Mouse (Mus musculus): Measurements from ENCODE around the gene Rnf185. TPM values are rescaled to one million over a fixed set of nuclear protein-coding genes. Genes with fewer than 3 reads are reported as not detected.

The Rnf185 gene
- polyA plus RNA-seq, 1 experiment from 2014 or later: 47.0 TPM

DNA sequence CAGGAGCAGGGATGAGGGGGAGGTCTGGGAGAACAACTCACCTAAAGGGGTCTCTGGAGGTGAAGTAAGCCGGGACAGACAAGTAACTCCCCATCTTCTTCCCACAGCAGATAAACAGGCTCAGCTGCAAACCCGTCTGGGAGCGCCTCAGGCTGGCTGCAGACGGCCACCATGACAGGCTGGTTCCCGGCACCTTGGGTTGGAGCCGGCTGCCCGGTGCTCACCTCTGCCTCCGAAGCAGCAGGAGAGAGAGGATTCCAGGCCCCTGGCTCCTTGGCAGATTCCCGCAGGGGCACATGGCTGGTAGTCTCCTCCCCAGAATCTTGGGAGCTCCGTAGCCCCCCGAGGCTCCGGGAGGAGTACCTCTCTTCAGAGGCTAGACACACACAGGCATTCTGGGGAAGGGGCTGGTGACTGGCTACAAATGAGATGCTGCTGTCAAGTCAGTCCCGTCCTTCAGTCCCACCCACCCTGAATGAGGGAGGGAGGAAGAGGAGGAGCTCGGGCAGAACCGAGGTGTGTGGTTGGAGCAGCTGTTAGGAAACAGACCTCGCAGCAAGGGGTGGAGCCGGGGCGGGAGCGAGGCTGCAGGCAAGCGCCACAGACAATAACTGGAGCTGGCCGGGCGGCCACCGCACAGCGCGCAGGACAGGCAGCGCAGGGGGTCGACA, 81.1 kb downstream of the Rnf185 start:
- WGBS: 2% methylated on average over 27 of the region's 27 CpGs
- Histone ChIP-seq H3K27me3 (ENCODE audit: insufficient read depth, low read length) (no peaks in the 10 kb centered on the region), H3K36me3 (ENCODE audit: insufficient read depth, low read length) (no peaks in the 10 kb centered on the region), H3K27ac (ENCODE audit: low read length) (peak overlapping the region; percentile 65), H3K4me3 (ENCODE audit: low read length) (peak overlapping the region; percentile 60), H3K4me2 (replicated peaks; ENCODE audit: low read depth, low read length) (peak overlapping the region; percentile 89), H3K9me3 (ENCODE audit: low read length) (no peaks in the 10 kb centered on the region), H3K9ac (replicated peaks; ENCODE audit: low read length) (peak overlapping the region; percentile 63), H3K4me1 (ENCODE audit: insufficient read depth, low read length) (peaks cover 45% of the 10 kb centered on the region)
- peak; percentile 96 for ATAC-seq (ENCODE audit: low FRiP score, low TSS enrichment)

DNA sequence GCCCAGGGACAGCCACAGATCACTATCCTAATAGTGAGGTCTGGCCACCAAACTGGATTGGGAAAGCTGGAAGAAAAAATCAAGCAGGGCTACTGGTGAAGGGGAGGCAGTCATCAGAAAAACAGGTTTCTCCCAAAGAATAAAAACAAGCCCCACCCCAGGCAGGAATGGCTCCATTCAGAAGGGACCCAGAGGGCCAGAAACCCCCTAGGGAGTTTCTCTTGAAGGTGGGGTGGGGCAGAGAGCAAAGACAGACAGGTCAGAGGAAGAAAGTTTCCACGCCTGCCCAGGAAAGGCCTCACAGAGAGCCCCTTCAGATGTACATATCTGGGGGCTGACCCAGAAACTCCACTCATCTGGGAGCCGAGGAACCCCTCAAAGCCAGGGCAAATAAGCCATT, 82.0 kb downstream of the Rnf185 start:
- H3K27ac ChIP-seq (ENCODE audit: low read length): no peak overlapping the region
- H3K4me2 ChIP-seq (replicated peaks; ENCODE audit: low read depth, low read length): peak overlapping the region; percentile 89; the same call in 1 of the 2 replicates
- H3K9me3 ChIP-seq (ENCODE audit: low read length): no peaks in the 10 kb centered on the region
- no peaks in the 10 kb centered on the region for H3K27me3 ChIP-seq (ENCODE audit: insufficient read depth, low read length)
- 84% methylated on average over 2 of the region's 2 CpGs for WGBS
- H3K4me1 ChIP-seq (ENCODE audit: insufficient read depth, low read length): peaks cover 45% of the 10 kb centered on the region
- H3K9ac ChIP-seq (replicated peaks; ENCODE audit: low read length): peak overlapping the region; percentile 63; the same call in 1 of the 2 replicates
- H3K36me3 ChIP-seq (ENCODE audit: insufficient read depth, low read length): no peaks in the 10 kb centered on the region
- no peak for ATAC-seq (ENCODE audit: low FRiP score, low TSS enrichment)
- H3K4me3 ChIP-seq (ENCODE audit: low read length): peak overlapping the region; percentile 60; the same call in 1 of the 2 replicates

DNA sequence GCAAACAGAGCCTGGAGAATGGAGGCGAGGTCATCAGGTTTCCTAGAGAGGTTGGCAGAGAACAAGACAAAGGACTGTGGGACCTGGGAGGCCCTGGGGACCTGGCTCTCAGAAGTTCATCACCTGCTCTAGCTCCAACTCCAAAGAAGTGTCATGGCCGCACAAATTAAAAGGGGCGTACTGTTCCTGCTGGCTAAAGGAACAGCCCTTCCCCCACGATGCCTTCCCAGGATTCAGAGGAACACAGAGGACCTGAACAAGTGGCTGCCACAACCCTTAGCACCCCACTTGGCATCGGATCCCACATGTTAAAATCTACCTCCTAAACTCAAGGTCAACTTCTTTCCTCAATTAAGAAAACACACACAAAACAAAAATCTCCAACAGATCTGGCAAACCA, 82.7 kb downstream of the Rnf185 start:
- H3K36me3 ChIP-seq (ENCODE audit: insufficient read depth, low read length): no peaks in the 10 kb centered on the region
- H3K4me3 ChIP-seq (ENCODE audit: low read length): no peak overlapping the region
- H3K27ac ChIP-seq (ENCODE audit: low read length): no peak overlapping the region
- no peaks in the 10 kb centered on the region for H3K27me3 ChIP-seq (ENCODE audit: insufficient read depth, low read length)
- no peak overlapping the region for H3K4me2 ChIP-seq (replicated peaks; ENCODE audit: low read depth, low read length)
- peaks cover 38% of the 10 kb centered on the region for H3K4me1 ChIP-seq (ENCODE audit: insufficient read depth, low read length)
- no peak overlapping the region for H3K9ac ChIP-seq (replicated peaks; ENCODE audit: low read length)
- ATAC-seq (ENCODE audit: low FRiP score, low TSS enrichment): no peak
- no peaks in the 10 kb centered on the region for H3K9me3 ChIP-seq (ENCODE audit: low read length)
- WGBS: 76% methylated on average over 5 of the region's 5 CpGs

DNA sequence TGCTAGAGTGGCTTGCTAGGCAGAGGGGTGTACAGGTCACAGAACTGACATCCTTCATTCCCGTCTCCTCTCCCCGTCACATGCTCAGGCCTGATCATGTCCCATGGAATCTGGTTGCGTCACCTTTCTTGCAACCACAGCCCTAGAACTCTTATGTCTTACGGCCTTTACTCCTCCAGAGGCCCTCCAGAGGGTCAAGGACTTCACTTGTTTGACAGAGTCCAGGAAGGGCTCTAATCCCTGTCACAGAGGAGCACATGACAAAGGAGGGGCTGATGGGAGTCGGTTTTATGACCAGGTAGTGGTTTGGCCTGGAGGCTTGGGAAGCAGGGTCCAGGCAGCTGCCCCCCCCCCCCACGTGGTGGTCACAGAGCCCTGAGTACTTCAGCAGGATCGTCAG, 83.2 kb downstream of the Rnf185 start:
- H3K4me1 ChIP-seq (ENCODE audit: insufficient read depth, low read length): peaks cover 34% of the 10 kb centered on the region
- no peak overlapping the region for H3K9ac ChIP-seq (replicated peaks; ENCODE audit: low read length)
- no peak overlapping the region for H3K4me3 ChIP-seq (ENCODE audit: low read length)
- ATAC-seq (ENCODE audit: low FRiP score, low TSS enrichment): no peak
- no peak overlapping the region for H3K27ac ChIP-seq (ENCODE audit: low read length)
- no peaks in the 10 kb centered on the region for H3K27me3 ChIP-seq (ENCODE audit: insufficient read depth, low read length)
- H3K4me2 ChIP-seq (replicated peaks; ENCODE audit: low read depth, low read length): no peak overlapping the region
- no peaks in the 10 kb centered on the region for H3K36me3 ChIP-seq (ENCODE audit: insufficient read depth, low read length)
- 46% methylated on average over 7 of the region's 7 CpGs for WGBS
- H3K9me3 ChIP-seq (ENCODE audit: low read length): no peaks in the 10 kb centered on the region

DNA sequence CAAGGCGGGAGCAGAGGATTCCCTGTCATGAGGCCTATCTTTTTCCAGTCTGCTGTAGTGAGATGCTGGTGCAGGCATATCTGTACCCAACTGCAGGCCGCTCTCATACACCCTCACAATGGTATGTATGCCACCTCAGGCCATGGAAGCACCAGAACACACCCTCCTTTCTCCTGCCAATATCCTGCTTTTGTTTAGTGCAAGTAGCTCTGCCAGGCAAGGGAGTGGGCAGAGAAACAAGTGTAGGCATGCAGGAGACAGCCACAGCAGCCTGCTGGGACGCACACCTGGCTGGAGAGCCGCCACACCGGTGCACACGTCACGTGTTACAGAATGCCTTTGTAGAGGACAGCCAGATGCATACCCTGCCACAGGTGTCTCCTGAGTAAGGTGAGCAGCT, 85.8 kb downstream of the Rnf185 start:
- Histone ChIP-seq H3K9ac (replicated peaks; ENCODE audit: low read length) (no peak overlapping the region), H3K36me3 (ENCODE audit: insufficient read depth, low read length) (no peaks in the 10 kb centered on the region), H3K9me3 (ENCODE audit: low read length) (peaks cover 5% of the 10 kb centered on the region; the same call in 1 of the 2 replicates), H3K4me2 (replicated peaks; ENCODE audit: low read depth, low read length) (no peak overlapping the region), H3K27ac (ENCODE audit: low read length) (no peak overlapping the region), H3K4me1 (ENCODE audit: insufficient read depth, low read length) (peaks cover 18% of the 10 kb centered on the region), H3K27me3 (ENCODE audit: insufficient read depth, low read length) (no peaks in the 10 kb centered on the region), H3K4me3 (ENCODE audit: low read length) (no peak overlapping the region)
- 80% methylated on average over 7 of the region's 7 CpGs for WGBS
- no peak for ATAC-seq (ENCODE audit: low FRiP score, low TSS enrichment)

Other genes with a start within 250 kb of the Rnf185 start
- 47.8 and 49.5 TPM in 2 replicates for gene Eif4enif1, start 250.0 kb downstream of the Rnf185 start, polyA plus RNA-seq (2015; fragmentation: Nextera tagmentation; extraction: Ambion mirVana)
- gene Drg1, start 185.9 kb downstream of the Rnf185 start, polyA plus RNA-seq (2015; fragmentation: Nextera tagmentation; extraction: Ambion mirVana): 244 and 249 TPM in 2 replicates
- 49.5 and 57.0 TPM in 2 replicates for gene Patz1, start 163.5 kb downstream of the Rnf185 start, polyA plus RNA-seq (2015; fragmentation: Nextera tagmentation; extraction: Ambion mirVana)
- gene Pik3ip1, start 122.0 kb downstream of the Rnf185 start, polyA plus RNA-seq (2015; fragmentation: Nextera tagmentation; extraction: Ambion mirVana): 10.5 and 12.5 TPM in 2 replicates
- 45.8 and 49.5 TPM in 2 replicates for gene Limk2, start 43.2 kb downstream of the Rnf185 start, polyA plus RNA-seq (2015; fragmentation: Nextera tagmentation; extraction: Ambion mirVana)
- gene Pla2g3, start 35.9 kb upstream of the Rnf185 start, polyA plus RNA-seq (2015; fragmentation: Nextera tagmentation; extraction: Ambion mirVana): 0.32 and 0.56 TPM in 2 replicates
- 2.8 and 3.1 TPM in 2 replicates for gene Inpp5j, start 52.5 kb upstream of the Rnf185 start, polyA plus RNA-seq (2015; fragmentation: Nextera tagmentation; extraction: Ambion mirVana)
- gene Selenom, start 62.3 kb upstream of the Rnf185 start, polyA plus RNA-seq (2015; fragmentation: Nextera tagmentation; extraction: Ambion mirVana): 113 and 114 TPM in 2 replicates
- 110 and 116 TPM in 2 replicates for gene Smtn, start 88.2 kb upstream of the Rnf185 start, polyA plus RNA-seq (2015; fragmentation: Nextera tagmentation; extraction: Ambion mirVana)
- 27.5 and 31.2 TPM in 2 replicates for gene Morc2a, start 196.8 kb upstream of the Rnf185 start, polyA plus RNA-seq (2015; fragmentation: Nextera tagmentation; extraction: Ambion mirVana)

All from kidney, embryonic 16.5 days (tissue).